Mouse (Mus musculus) liver, adult 2 months (tissue): Measurements from ENCODE around the gene Snx32. TPM values are rescaled to one million over a fixed set of nuclear protein-coding genes. Genes with fewer than 3 reads are reported as not detected.

ENCODE experiments used
- DNase-seq: peaks from one replicate; pipeline ENCODE4 v3.0.0-alpha.2; 2011; ENCODE audit warnings: low read depth, low spot score; ENCODE audit errors: extremely low read depth
- H3K27ac ChIP-seq: fragments of 200-500 bp; replicated peaks from 2 replicates; pipeline ENCODE4 v1.5.1; 2012; ENCODE audit warnings: low read depth, mild to moderate bottlenecking, control low read depth, inconsistent platforms, low read length; ENCODE audit not compliant: insufficient read depth
- H3K27me3 ChIP-seq: fragments of 200-500 bp; 2 replicates; pipeline ENCODE4 v1.6.1; 2012; ENCODE audit warnings: mild to moderate bottlenecking, moderate library complexity, low read length, inconsistent platforms; ENCODE audit not compliant: control insufficient read depth, insufficient read depth
- H3K36me3 ChIP-seq: fragments of 200-500 bp; 2 replicates; pipeline ENCODE4 v1.6.1; 2012; ENCODE audit warnings: low read length, inconsistent platforms; ENCODE audit not compliant: control insufficient read depth, insufficient read depth
- H3K4me1 ChIP-seq: fragments of 200-500 bp; 2 replicates; pipeline ENCODE4 v1.6.1; 2011; ENCODE audit warnings: low read length; ENCODE audit not compliant: control insufficient read depth, insufficient read depth
- H3K4me3 ChIP-seq: fragments of 200-500 bp; 2 replicates; pipeline ENCODE4 v1.5.1; 2011; ENCODE audit warnings: low read depth, mild to moderate bottlenecking, control low read depth, low read length, moderate library complexity; ENCODE audit not compliant: insufficient read depth
- H3K79me2 ChIP-seq: fragments of 200-500 bp; 2 replicates; pipeline ENCODE4 v1.6.1; 2012; ENCODE audit warnings: inconsistent platforms, mild to moderate bottlenecking, low read length, moderate library complexity; ENCODE audit not compliant: control insufficient read depth, insufficient read depth
- H3K9ac ChIP-seq: fragments of 200-500 bp; 2 replicates; pipeline ENCODE4 v1.6.1; 2012; ENCODE audit warnings: low read depth, mild to moderate bottlenecking, control low read depth, inconsistent platforms, low read length
- CTCF ChIP-seq: fragments of 200-500 bp; IDR thresholded peaks from 2 replicates; pipeline ENCODE4 v1.5.1; 2011; ENCODE audit warnings: low read depth, low read length, control low read depth
- POLR2A ChIP-seq: fragments of 200-500 bp; IDR thresholded peaks from 2 replicates; pipeline ENCODE4 v1.6.1; 2011; ENCODE audit warnings: low read length, control low read depth; ENCODE audit not compliant: insufficient read depth; ENCODE audit errors: extremely low read depth
- WGBS: fragments of 180-500 bp; shearing (Covaris S2); methylation state at CpG from one replicate; pipeline ENCODE4 v1.1.7; 2018; 5-methylcytosine and 5-hydroxymethylcytosine counted together
- polyA plus RNA-seq: library from polyadenylated mRNA; depleted of rRNA; stranded (reverse); fragments of >200 nt; gene quantifications from 2 replicates; pipeline ENCODE4 v1.2.3, GENCODE M21; 2012; rRNA removed
- total RNA-seq: library from RNA; depleted of rRNA; stranded (reverse); fragments of >200 nt; gene quantifications from 2 replicates; pipeline ENCODE4 v1.2.3, GENCODE M21; 2014; rRNA removed

Gene Snx32
- 1.6 and 1.8 TPM in 2 replicates for total RNA-seq
- polyA plus RNA-seq, result 4.1 and 4.5 TPM in 2 replicates

DNA sequence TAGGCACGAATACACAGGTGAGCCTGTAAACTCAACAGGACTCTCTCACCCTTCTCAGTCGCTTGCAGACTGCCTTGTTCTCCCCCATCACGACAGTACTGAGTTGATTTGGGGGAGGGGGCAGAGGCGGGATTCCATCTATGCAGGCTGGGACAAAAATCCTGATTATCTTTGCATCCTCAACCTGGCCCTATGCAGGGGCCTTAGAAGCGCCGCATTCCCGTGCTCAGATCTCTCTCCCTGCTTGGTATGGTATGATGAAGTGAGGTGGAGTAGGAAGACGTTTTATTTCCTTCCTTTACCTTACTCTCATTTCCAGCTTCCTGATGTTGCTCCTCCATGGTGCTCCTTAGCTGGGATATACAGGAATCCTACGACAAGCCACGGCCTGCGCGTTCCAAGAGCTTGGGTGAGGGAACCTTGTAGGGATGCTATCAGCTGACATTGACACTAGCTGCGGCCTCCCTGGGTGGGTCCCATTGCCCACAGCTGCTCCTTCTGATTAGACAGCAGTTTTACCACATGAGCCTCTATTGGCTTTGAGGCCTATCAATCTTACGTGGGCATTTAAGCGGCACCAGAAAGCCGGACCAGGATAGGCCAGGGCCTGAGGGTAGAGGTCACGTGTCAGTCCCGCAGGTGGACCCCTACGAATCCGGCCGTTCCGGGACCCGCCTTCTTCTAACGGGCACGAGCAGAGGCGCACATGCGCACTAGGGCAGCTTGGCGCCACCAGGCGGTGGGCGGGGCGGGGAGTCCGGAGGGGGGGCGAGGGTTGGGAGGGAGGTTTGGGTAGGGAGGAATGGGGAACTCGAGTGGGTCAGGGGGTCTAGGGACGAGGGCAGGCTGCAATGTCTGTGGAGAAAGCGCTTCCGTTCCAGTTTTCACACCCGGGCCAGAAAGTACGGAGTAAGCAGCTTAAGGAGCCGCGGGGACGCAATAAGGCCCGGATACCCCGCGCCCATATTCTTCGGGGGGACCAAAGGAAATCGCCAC, at the start of gene Snx32:
Gene Snx32, minus strand, starts transcription at position 508 of the 996 bp plus-strand sequence.
- DNase-seq, result peak; percentile 97
- Histone ChIP-seq H3K36me3 (no peaks in the 10 kb centered on the region), H3K4me3 (peak within 1 kb of the TSS; percentile 62), H3K27ac (peak within 1 kb of the TSS; percentile 2), H3K4me1 (peaks cover 9% of the 10 kb centered on the region), H3K27me3 (no peaks in the 10 kb centered on the region), H3K9ac (peak within 1 kb of the TSS; percentile 68), H3K79me2 (no peaks in the 10 kb centered on the region; the same call in 1 of the 2 replicates)
- WGBS, result 3% methylated on average over 46 of the region's 47 CpGs
- TF ChIP-seq CTCF (no peak), POLR2A (0 out of 2 replicates have a peak, but pooled peaks have one; percentile 4)

DNA sequence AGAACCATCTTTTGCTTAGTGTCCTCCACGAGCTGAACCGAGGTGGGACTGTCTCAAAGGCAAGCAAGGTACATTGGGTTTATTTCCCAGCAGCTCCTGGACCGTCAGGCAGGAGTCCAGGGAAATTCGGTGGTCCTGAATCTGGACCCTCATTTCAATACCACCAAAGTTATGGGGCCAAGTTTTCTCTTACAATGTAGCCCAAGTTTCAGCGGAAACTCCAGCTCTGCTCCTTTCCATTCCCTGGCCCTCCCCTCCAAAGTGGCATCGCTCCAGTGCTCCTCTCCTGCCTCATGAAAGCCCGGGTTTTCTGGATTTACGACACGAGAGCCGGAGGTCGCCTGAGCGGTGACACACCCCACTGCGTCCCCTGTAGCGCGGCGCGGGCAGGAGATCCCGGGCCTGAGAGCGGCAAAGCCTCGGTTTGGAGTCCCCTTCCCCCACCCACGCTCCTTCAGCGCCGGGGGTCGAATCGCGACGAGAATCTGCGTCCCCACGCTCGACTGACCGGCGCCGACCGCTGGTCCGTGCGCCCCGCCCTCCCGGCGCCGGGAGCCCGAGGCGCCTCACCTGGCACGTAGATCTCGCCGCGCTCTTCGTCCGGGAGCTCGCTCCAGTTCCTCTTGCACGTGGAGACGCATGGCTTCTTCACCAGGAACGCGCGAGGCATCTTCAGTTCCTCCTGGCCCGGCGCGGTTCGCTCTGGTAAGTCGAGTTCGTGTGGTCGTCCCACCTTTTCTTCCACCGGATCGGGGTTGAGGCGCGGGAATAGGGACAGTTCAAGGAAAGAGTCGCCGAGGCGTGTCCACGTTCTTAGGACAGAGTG, 49.5 kb upstream of the Snx32 start:
- H3K27me3 ChIP-seq, result peaks cover 25% of the 10 kb centered on the region
- 2% methylated on average over 69 of the region's 69 CpGs for WGBS
- no peaks in the 10 kb centered on the region for H3K36me3 ChIP-seq
- peak overlapping the region; percentile 13; the same call in 1 of the 2 replicates for H3K4me3 ChIP-seq
- no peak overlapping the region for H3K9ac ChIP-seq
- no peaks in the 10 kb centered on the region for H3K79me2 ChIP-seq
- DNase-seq, result no peak
- H3K4me1 ChIP-seq, result peaks cover 6% of the 10 kb centered on the region
- H3K27ac ChIP-seq, result no peak overlapping the region
- no peak for TF ChIP-seq CTCF
- no peak for TF ChIP-seq POLR2A

DNA sequence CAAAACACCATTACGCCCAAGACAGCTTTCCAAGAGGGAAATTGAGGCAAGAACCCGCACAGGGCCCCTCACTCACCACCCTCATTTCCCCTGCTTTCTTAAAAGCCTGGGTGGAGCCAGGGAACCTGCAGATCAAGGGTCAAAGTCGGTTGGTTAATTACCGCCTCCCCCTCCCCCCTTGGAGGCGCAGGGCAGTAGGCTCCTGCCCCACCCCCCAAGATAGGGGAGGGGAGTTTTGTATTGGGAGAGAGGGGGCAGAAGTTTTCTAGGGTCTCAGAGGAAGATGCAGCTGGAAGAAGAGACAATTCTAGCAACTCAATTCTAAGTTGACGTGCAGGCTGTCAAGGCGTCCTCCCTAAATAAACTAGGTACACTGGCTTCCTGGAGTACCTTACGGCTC, 48.9 kb upstream of the Snx32 start:
- Histone ChIP-seq H3K4me3 (no peak overlapping the region), H3K79me2 (no peaks in the 10 kb centered on the region), H3K4me1 (peaks cover 6% of the 10 kb centered on the region), H3K9ac (no peak overlapping the region), H3K36me3 (no peaks in the 10 kb centered on the region), H3K27ac (no peak overlapping the region), H3K27me3 (peaks cover 25% of the 10 kb centered on the region)
- 38% methylated on average over 8 of the region's 8 CpGs for WGBS
- no peak for TF ChIP-seq POLR2A
- TF ChIP-seq CTCF, result no peak
- DNase-seq, result no peak

DNA sequence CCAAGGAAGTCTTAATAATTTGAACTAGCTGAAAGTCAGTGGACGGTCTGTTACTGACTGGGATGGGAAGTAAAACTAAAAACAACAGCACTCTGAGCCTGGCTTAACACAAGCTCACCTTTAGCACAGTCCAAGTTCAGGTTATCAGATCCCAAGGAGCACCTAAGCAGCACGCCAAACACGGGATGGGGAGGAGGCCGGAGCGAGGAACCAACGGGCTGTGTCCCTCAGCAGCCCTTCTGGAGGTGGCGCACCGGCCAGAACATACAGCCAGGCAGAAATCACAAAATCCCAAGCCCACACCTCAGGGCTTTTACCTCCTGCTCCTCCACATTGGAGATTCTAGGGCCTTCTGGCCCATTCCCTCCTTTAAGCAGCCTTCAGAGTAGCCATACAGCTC, 48.4 kb upstream of the Snx32 start:
- Histone ChIP-seq H3K4me3 (no peak overlapping the region), H3K9ac (no peak overlapping the region), H3K27ac (no peak overlapping the region), H3K36me3 (no peaks in the 10 kb centered on the region), H3K27me3 (peaks cover 25% of the 10 kb centered on the region), H3K79me2 (no peaks in the 10 kb centered on the region), H3K4me1 (peaks cover 6% of the 10 kb centered on the region)
- TF ChIP-seq POLR2A (no peak), CTCF (no peak)
- WGBS, result 66% methylated on average over 8 of the region's 8 CpGs
- DNase-seq, result no peak

DNA sequence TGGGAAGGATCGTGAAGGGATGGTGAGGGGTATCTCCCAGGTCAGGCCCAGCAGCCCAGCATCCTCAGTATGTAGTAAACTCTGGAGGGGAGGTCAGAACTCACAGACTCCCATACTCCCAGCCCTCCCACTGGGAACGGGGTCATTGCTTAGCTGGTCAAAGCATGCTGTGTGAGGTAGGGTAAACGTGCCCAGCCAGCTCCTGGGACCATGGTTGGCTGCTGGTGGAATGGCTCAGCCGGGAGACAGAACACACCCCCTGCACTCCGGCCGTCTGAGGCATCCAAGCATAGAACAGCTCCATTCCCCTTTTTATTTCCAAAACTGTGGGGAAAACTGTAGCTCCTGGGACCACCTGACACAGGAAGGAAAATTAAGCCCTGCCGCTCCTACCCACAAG, 47.8 kb upstream of the Snx32 start:
- Histone ChIP-seq H3K27ac (no peak overlapping the region), H3K79me2 (no peaks in the 10 kb centered on the region), H3K4me1 (peaks cover 6% of the 10 kb centered on the region), H3K9ac (no peak overlapping the region), H3K4me3 (no peak overlapping the region), H3K36me3 (no peaks in the 10 kb centered on the region), H3K27me3 (peaks cover 25% of the 10 kb centered on the region)
- no peak for DNase-seq
- WGBS, result 61% methylated on average over 7 of the region's 7 CpGs
- TF ChIP-seq POLR2A (no peak), CTCF (no peak)
